Mouse (Mus musculus): ENCODE data around the gene Rpl13a. TPM values are rescaled to one million over a fixed set of nuclear protein-coding genes. Genes with fewer than 3 reads are reported as not detected.
"Not testable (repeated sequence)": the region's sequence is repeated elsewhere in the genome, so short reads cannot be mapped to it uniquely, and the experiment has no call there.

Gene Rpl13a
- polyA plus RNA-seq, 1 experiment from 2014 or later: 1,056 TPM

GRCm38 (mm10) chr7:45110089-45110488, 18.5 kb downstream of the Rpl13a start:
- H3K4me1 ChIP-seq (ENCODE audit: control insufficient read depth, insufficient read depth, low read length); H3K27ac ChIP-seq (ENCODE audit: low read depth, low read length); H3K9me3 ChIP-seq (replicated peaks; ENCODE audit: control insufficient read depth, low read length); H3K27me3 ChIP-seq (ENCODE audit: control insufficient read depth, insufficient read depth, low read length); H3K9ac ChIP-seq (ENCODE audit: low read depth, low read length); H3K36me3 ChIP-seq (ENCODE audit: control insufficient read depth, insufficient read depth, low read length); ATAC-seq (replicated peaks; ENCODE audit: insufficient number of reproducible peaks, low FRiP score, low TSS enrichment); H3K4me3 ChIP-seq (ENCODE audit: low read depth, low read length); H3K4me2 ChIP-seq: not testable (repeated sequence)
- 85% methylated on average over 4 of the region's 4 CpGs for WGBS (ENCODE audit: insufficient replicate concordance)

DNA sequence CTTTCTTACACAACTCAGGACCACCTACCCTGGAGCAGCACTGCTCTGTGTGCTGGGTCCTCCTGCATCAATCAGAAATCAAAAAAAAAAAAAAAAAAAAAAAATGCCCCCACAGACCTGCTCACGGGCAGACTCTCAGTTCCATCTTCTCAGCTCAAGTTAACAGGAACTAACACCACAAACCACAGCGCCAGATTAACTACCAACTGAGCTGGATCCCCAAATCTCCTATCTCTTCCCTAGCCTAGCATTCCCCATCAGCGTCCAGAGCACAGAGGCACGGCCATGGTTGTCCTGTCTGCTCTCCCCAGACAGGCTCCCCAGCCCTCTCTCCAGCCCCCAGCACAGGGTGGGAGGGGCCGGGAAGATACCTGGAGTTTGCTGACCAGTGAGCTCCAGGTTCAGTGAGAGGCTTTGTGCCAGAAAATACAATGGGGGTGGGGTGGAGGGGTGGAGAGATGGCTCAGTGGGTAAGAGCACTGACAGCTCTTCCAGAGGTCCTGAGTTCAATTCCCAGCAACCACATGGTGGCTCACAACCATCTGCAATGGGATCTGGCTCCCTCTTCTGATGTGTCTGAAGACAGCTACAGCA, 21.4 kb downstream of the Rpl13a start:
- Histone ChIP-seq H3K36me3 (ENCODE audit: control insufficient read depth, insufficient read depth, low read length) (no peaks in the 10 kb centered on the region), H3K27ac (ENCODE audit: low read depth, low read length) (no peak overlapping the region), H3K27me3 (ENCODE audit: control insufficient read depth, insufficient read depth, low read length) (no peaks in the 10 kb centered on the region), H3K4me2 (no peak overlapping the region), H3K9me3 (replicated peaks; ENCODE audit: control insufficient read depth, low read length) (no peaks in the 10 kb centered on the region), H3K4me3 (ENCODE audit: low read depth, low read length) (no peak overlapping the region), H3K4me1 (ENCODE audit: control insufficient read depth, insufficient read depth, low read length) (peaks cover 10% of the 10 kb centered on the region), H3K9ac (ENCODE audit: low read depth, low read length) (no peak overlapping the region)
- ATAC-seq (replicated peaks; ENCODE audit: insufficient number of reproducible peaks, low FRiP score, low TSS enrichment): no peak
- WGBS (ENCODE audit: insufficient replicate concordance): 46% methylated on average over 5 of the region's 5 CpGs

DNA sequence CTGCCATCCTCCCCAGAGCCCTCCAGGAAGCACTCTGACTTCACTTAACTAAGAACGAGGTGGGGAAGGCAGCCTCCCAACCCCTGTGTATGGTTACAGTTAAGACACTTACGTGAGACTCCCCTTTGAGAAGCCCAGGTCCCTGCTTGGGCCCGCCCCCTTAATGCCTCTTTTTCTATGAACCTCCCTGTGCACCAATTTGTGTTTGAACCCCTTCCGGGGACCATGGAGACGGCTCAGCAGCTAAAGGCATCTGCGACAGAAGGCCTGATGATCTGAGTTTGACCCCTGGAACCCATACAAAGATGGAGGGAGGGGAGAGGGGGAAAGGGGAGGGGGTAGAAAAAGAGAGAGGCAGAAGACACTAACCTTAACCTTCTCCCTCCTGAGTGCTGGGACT, 22.1 kb downstream of the Rpl13a start:
- no peak for ATAC-seq (replicated peaks; ENCODE audit: insufficient number of reproducible peaks, low FRiP score, low TSS enrichment)
- Histone ChIP-seq H3K9me3 (replicated peaks; ENCODE audit: control insufficient read depth, low read length) (no peaks in the 10 kb centered on the region), H3K36me3 (ENCODE audit: control insufficient read depth, insufficient read depth, low read length) (no peaks in the 10 kb centered on the region), H3K27ac (ENCODE audit: low read depth, low read length) (no peak overlapping the region), H3K4me3 (ENCODE audit: low read depth, low read length) (no peak overlapping the region), H3K9ac (ENCODE audit: low read depth, low read length) (no peak overlapping the region), H3K4me2 (no peak overlapping the region), H3K27me3 (ENCODE audit: control insufficient read depth, insufficient read depth, low read length) (no peaks in the 10 kb centered on the region), H3K4me1 (ENCODE audit: control insufficient read depth, insufficient read depth, low read length) (peaks cover 10% of the 10 kb centered on the region)
- 56% methylated on average over 6 of the region's 6 CpGs for WGBS (ENCODE audit: insufficient replicate concordance)

DNA sequence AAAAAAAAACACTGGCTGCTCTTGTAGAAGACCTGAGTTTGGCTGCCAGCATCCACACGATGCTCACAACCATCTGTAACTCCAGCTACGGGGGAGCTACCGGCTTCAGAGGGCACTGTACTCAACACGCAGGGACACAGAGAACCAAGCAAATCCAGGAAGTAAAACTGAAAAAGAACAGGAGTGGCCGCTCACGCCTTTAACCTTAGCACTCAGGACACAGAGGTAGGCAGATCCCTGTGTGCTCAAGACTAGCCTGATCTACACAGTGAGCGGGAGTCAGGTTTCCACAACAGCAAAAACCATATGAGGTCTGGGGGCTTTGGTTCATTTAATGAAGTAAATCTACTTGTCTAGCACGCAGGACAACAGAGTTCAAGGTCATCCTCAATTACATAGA, 23.1 kb downstream of the Rpl13a start:
- H3K36me3 ChIP-seq (ENCODE audit: control insufficient read depth, insufficient read depth, low read length): no peaks in the 10 kb centered on the region
- H3K27me3 ChIP-seq (ENCODE audit: control insufficient read depth, insufficient read depth, low read length): no peaks in the 10 kb centered on the region
- H3K4me2 ChIP-seq: no peak overlapping the region
- H3K4me1 ChIP-seq (ENCODE audit: control insufficient read depth, insufficient read depth, low read length): peaks cover 10% of the 10 kb centered on the region
- ATAC-seq (replicated peaks; ENCODE audit: insufficient number of reproducible peaks, low FRiP score, low TSS enrichment): no peak
- no peak overlapping the region for H3K9ac ChIP-seq (ENCODE audit: low read depth, low read length)
- no peaks in the 10 kb centered on the region for H3K9me3 ChIP-seq (replicated peaks; ENCODE audit: control insufficient read depth, low read length)
- no peak overlapping the region for H3K4me3 ChIP-seq (ENCODE audit: low read depth, low read length)
- 76% methylated on average over 8 of the region's 8 CpGs for WGBS (ENCODE audit: insufficient replicate concordance)
- H3K27ac ChIP-seq (ENCODE audit: low read depth, low read length): no peak overlapping the region

- Histone ChIP-seq H3K4me3 (ENCODE audit: low read depth, low read length) (no peak overlapping the region), H3K27me3 (ENCODE audit: control insufficient read depth, insufficient read depth, low read length) (no peaks in the 10 kb centered on the region), H3K9ac (ENCODE audit: low read depth, low read length) (no peak overlapping the region), H3K27ac (ENCODE audit: low read depth, low read length) (no peak overlapping the region), H3K4me2 (no peak overlapping the region), H3K9me3 (replicated peaks; ENCODE audit: control insufficient read depth, low read length) (no peaks in the 10 kb centered on the region), H3K36me3 (ENCODE audit: control insufficient read depth, insufficient read depth, low read length) (no peaks in the 10 kb centered on the region), H3K4me1 (ENCODE audit: control insufficient read depth, insufficient read depth, low read length) (peaks cover 10% of the 10 kb centered on the region)
- ATAC-seq (replicated peaks; ENCODE audit: insufficient number of reproducible peaks, low FRiP score, low TSS enrichment): no peak
- WGBS (ENCODE audit: insufficient replicate concordance): 62% methylated on average over 5 of the region's 5 CpGs
Observed at GRCm38 (mm10) chr7:45104941-45105340, 23.6 kb downstream of the Rpl13a start.

- peak; percentile 68 for ATAC-seq (replicated peaks; ENCODE audit: insufficient number of reproducible peaks, low FRiP score, low TSS enrichment)
- no peak within 1 kb of the TSS for H3K4me3 ChIP-seq (ENCODE audit: low read depth, low read length)
- 48% methylated on average over 7 of the region's 7 CpGs for WGBS (ENCODE audit: insufficient replicate concordance)
- H3K4me2 ChIP-seq: peak within 1 kb of the TSS; percentile 36
- H3K9ac ChIP-seq (ENCODE audit: low read depth, low read length): peak within 1 kb of the TSS; percentile 54
- peak within 1 kb of the TSS; percentile 73 for H3K27ac ChIP-seq (ENCODE audit: low read depth, low read length)
- no peaks in the 10 kb centered on the region for H3K27me3 ChIP-seq (ENCODE audit: control insufficient read depth, insufficient read depth, low read length)
- H3K9me3 ChIP-seq (replicated peaks; ENCODE audit: control insufficient read depth, low read length): no peaks in the 10 kb centered on the region
- no peaks in the 10 kb centered on the region for H3K36me3 ChIP-seq (ENCODE audit: control insufficient read depth, insufficient read depth, low read length)
- H3K4me1 ChIP-seq (ENCODE audit: control insufficient read depth, insufficient read depth, low read length): peaks cover 10% of the 10 kb centered on the region
Observed at GRCm38 (mm10) chr7:45103652-45104180, 24.8 kb downstream of the Rpl13a start, which contains the start of gene Fcgrt. Fcgrt (minus strand) TSS chr7:45103851.

DNA sequence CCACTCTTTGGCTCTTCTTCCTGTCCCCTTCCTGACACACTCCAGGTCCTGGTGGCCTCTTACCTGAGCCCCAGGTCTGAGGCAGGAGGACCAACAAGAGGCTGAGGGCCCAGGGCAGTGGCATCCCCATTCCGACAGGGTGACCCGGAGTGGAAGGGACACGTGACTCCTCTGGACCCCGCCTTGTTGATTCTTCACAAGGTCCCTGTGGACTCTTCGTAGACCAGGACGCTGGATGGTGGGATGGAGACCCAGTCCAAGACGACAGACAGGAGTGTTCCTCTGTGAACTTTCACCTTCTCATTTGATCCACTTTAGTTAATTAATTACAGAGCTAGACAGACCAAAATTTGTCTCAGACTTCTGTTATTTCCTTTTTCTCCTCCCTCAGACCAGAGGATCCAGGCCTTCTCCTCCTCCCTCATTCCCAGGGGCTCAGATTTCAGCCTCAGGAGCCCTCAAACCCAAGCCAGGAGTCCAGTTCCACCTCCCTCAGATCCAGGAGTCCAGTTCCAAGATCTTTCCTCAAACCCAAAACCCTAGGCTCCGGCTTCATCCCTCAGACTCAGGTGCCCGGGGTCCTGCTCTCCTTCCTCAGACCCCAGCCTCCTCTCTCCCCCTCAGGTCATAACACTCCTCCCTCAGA, 25.5 kb downstream of the Rpl13a start:
- peak overlapping the region; percentile 54 for H3K9ac ChIP-seq (ENCODE audit: low read depth, low read length)
- 74% methylated on average over 9 of the region's 9 CpGs for WGBS (ENCODE audit: insufficient replicate concordance)
- no peak overlapping the region for H3K4me3 ChIP-seq (ENCODE audit: low read depth, low read length)
- H3K4me1 ChIP-seq (ENCODE audit: control insufficient read depth, insufficient read depth, low read length): peaks cover 10% of the 10 kb centered on the region
- ATAC-seq (replicated peaks; ENCODE audit: insufficient number of reproducible peaks, low FRiP score, low TSS enrichment): no peak
- H3K4me2 ChIP-seq: peak overlapping the region; percentile 36
- H3K36me3 ChIP-seq (ENCODE audit: control insufficient read depth, insufficient read depth, low read length): no peaks in the 10 kb centered on the region
- peak overlapping the region; percentile 73 for H3K27ac ChIP-seq (ENCODE audit: low read depth, low read length)
- no peaks in the 10 kb centered on the region for H3K9me3 ChIP-seq (replicated peaks; ENCODE audit: control insufficient read depth, low read length)
- no peaks in the 10 kb centered on the region for H3K27me3 ChIP-seq (ENCODE audit: control insufficient read depth, insufficient read depth, low read length)

- no peak overlapping the region for H3K27ac ChIP-seq (ENCODE audit: low read depth, low read length)
- ATAC-seq (replicated peaks; ENCODE audit: insufficient number of reproducible peaks, low FRiP score, low TSS enrichment): no peak
- no peaks in the 10 kb centered on the region for H3K9me3 ChIP-seq (replicated peaks; ENCODE audit: control insufficient read depth, low read length)
- 81% methylated on average over 11 of the region's 11 CpGs for WGBS (ENCODE audit: insufficient replicate concordance)
- peaks cover 10% of the 10 kb centered on the region for H3K4me1 ChIP-seq (ENCODE audit: control insufficient read depth, insufficient read depth, low read length)
- no peaks in the 10 kb centered on the region for H3K36me3 ChIP-seq (ENCODE audit: control insufficient read depth, insufficient read depth, low read length)
- no peak overlapping the region for H3K9ac ChIP-seq (ENCODE audit: low read depth, low read length)
- no peak overlapping the region for H3K4me2 ChIP-seq
- H3K27me3 ChIP-seq (ENCODE audit: control insufficient read depth, insufficient read depth, low read length): no peaks in the 10 kb centered on the region
- no peak overlapping the region for H3K4me3 ChIP-seq (ENCODE audit: low read depth, low read length)
Observed at GRCm38 (mm10) chr7:45102441-45102840, 26.1 kb downstream of the Rpl13a start.

DNA sequence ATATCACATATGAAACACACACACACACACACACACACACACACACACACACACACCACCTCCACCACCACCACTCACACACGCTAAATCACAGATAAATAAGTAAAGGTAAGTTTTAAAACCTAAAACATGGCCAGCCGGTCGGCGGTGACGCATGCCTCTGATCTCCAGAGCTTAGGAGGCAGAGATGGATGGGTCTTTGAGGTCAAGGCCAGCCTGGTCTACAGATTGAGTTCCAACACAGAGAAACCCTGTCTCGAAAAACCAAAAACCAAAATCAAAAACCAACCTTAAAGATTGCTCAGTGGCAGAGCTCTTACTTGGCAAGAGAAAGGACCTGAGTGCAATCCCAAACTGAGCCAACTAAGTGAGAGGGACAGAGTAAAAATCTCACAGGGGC, 28.5 kb downstream of the Rpl13a start:
- WGBS (ENCODE audit: insufficient replicate concordance): 82% methylated on average over 6 of the region's 6 CpGs
- Histone ChIP-seq H3K27ac (ENCODE audit: low read depth, low read length) (no peak overlapping the region), H3K27me3 (ENCODE audit: control insufficient read depth, insufficient read depth, low read length) (no peaks in the 10 kb centered on the region), H3K4me2 (no peak overlapping the region), H3K36me3 (ENCODE audit: control insufficient read depth, insufficient read depth, low read length) (no peaks in the 10 kb centered on the region), H3K9ac (ENCODE audit: low read depth, low read length) (no peak overlapping the region), H3K9me3 (replicated peaks; ENCODE audit: control insufficient read depth, low read length) (no peaks in the 10 kb centered on the region), H3K4me1 (ENCODE audit: control insufficient read depth, insufficient read depth, low read length) (peaks cover 10% of the 10 kb centered on the region), H3K4me3 (ENCODE audit: low read depth, low read length) (no peak overlapping the region)
- ATAC-seq (replicated peaks; ENCODE audit: insufficient number of reproducible peaks, low FRiP score, low TSS enrichment): no peak

All from heart, embryonic 11.5 days (tissue).